Mouse (Mus musculus): Measurements from ENCODE around the gene L3mbtl1.

The L3mbtl1 gene

DNA sequence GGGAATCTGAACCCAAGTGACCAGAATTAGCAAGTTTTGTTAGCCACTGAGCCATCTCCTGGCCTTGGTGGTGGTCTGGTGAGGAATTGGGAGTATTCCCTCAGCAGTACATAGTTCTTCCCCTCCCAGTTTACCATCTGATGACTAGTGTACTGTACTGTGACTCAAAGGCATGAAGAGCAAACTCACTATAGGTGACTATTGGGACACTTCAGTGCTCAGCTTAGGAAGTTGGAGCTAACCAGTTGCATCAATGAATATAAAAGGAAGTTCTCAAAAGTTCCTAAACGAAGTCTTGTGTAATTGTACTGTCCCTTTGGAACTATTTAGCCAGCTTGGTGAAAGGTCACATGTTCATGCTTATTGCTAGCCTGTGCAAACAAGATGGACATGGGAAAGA lies 3.7 kb upstream of the L3mbtl1 start:
- DNase-seq (ENCODE audit: extremely low read depth, low read depth), result no peak

DNA sequence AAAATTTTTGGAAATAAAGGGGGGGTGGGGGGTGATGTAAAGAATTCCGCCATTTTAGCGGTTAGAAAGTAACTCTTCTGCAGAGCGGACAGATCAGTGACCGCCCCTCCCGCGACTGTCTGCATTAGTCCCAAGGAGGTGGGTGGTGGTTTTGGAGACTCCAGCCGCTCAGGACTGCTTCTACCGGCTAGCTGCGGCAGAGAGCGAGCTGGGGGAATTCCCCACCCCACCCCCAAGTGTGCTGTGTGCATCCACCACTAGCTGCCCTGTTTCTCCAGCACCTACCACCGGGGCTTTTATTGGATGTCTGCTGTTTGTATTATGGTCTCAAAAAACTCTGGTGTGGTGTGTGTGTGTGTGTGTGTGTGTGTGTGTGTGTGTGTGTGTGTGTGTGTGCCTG lies 659 bp downstream of the L3mbtl1 start:
- no peak for DNase-seq (ENCODE audit: extremely low read depth, low read depth)

DNA sequence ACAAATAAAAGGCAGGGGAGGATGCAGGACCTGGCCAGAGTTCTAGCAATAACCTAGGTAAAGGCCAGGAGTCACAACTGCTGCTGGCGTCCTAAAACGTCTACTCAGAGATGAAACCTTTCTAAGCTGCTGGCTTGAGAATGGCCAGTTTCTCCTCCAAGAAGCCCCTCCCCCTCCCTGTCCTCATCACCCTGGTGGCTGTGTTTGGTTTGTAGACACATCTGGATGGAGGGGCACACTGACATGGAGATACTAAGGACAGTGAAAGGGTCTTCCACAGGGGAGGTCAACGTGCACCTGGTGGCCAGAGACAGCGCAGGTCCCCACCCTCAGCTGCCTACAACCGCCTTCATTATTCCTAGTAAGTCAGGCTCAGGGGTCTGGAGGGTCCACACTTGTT lies 3.7 kb downstream of the L3mbtl1 start:
- no peak for DNase-seq (ENCODE audit: extremely low read depth, low read depth)

DNA sequence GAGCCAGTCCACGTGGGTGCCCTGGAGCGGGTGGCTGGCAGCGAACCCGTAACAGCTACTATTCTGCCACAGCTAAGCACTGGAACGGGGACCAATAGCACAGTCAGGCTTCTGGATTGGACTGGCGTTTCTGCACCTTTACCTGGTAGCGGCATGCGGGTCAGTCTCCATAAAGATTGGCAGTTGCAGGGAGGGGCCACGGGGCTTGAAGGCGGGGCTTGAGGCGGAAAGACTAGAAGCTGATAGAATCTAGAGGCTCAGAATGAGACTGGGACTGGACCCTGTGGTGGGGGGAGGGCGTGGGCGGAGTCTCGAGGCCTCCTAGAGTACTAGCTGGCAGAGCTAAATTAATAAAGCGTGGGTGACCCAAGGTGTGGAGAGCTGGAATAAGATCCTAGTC lies 4.5 kb downstream of the L3mbtl1 start:
- DNase-seq (ENCODE audit: extremely low read depth, low read depth), result no peak

DNA sequence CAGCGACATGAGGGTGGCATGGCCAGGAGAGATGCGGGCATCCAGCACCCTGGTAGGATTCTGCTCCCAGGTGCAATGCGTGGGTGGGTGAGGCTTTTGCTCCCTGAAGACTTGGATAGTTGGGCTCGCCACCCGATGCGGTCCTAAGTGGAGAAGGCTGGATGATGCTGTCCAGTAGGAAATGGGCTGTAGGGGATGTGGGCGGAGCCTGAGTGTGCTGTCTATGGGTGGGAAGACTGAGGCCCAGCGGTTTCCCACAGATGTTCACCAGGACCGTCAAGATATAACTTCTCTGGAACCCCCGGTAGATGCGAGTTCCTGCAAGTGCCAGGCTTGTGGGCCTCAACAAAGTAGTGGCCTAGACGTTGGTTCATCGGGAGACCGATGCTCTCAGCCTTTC lies 4.9 kb downstream of the L3mbtl1 start:
- no peak for DNase-seq (ENCODE audit: extremely low read depth, low read depth)

DNA sequence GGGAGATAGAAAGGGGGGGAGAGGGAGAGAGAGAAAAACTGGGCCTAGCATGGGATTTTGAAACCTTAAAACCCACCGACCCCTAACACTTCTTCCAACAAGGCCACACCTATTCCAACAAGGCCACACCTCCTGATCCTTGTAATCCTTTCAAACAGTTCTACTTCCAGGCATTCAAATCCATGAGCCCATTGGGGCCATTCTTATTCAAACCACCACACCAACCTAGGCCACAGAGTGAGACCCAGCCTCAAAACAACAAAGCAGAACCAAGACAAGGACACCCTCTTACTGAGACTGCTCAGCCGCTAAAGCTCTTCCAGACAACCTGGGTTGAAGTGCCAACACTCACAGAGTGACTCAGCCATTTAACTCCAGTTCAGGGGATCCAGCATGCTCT lies 7.5 kb downstream of the L3mbtl1 start:
- DNase-seq (ENCODE audit: extremely low read depth, low read depth), result no peak

DNA sequence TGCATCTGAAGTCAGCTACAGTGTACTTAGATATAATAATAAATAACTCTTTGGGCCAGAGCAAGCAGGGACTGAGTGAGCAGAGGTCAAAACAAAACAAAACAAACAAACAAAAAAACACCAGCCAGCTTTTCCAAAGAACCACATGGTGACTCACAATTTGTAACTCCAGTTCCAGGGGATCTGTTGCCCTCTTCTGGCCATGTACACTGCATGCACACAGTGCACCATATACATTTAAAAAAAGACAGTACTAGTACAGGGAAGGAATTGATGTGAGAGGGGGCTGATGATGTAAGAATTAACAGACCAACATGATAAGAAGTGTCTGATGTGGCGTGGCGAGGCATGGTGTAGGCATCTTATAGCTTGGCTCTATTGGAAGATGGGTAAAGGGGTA lies 13.6 kb downstream of the L3mbtl1 start:
- no peak for DNase-seq (ENCODE audit: extremely low read depth, low read depth)

DNA sequence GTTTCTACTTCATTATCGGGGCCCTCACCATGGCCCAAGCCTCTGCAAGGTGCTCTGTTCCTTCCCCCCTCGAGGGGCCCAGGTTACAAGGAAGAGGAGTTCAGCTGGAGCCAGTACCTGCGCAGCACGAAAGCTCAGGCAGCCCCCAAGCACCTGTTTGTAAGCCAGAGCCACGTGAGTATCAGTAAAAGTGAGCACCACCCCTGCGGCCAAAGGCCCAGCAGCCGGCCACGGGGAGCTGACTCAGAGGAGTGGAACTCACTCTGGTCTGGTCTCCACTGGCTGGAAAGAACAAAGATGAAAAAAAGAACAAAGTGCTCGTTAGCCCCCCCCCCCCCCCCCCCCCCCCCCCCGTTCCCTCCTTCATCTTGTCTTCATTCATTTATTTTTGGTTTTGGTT lies 18.0 kb downstream of the L3mbtl1 start:
- no peak for DNase-seq (ENCODE audit: extremely low read depth, low read depth)

DNA sequence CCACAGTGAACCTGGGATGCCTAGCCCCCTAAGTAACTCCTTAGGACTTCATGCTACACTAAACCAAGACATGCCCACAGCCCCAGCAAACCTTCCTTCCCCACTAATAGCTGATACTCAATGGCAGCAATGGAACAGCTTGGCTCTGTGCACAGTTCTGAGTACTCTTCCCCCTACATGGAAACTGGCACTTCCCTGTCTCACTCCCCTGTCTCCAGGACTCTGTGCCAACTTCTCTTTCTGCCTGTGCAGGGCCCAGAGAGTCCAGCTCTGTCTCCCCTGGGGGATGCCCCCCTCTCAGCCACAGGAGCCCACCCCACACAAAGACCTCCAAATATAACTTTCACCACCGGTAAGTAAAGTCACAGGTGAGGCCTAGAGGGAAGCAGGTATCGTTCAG lies 23.5 kb downstream of the L3mbtl1 start:
- no peak for DNase-seq (ENCODE audit: extremely low read depth, low read depth)

DNA sequence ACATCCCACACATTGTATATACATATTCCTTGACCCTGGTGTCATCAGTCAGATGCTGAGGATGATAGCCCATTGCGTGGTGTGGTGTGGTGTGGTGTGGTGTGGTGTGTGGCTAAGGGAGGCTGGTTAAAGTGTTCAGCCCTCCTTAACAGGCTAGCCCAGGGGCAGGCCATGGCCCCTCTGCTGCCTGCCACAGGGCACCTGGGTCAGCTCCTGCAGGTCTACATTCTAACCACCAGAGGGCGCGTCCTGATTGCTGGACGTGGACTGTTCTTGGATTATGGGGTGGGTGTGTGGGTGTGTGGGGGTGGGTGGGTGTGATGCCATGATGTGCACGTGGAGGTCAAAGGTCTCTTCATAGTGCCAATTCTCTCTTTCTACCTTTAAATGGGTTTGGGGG lies 25.1 kb downstream of the L3mbtl1 start:
- DNase-seq (ENCODE audit: extremely low read depth, low read depth), result no peak

DNA sequence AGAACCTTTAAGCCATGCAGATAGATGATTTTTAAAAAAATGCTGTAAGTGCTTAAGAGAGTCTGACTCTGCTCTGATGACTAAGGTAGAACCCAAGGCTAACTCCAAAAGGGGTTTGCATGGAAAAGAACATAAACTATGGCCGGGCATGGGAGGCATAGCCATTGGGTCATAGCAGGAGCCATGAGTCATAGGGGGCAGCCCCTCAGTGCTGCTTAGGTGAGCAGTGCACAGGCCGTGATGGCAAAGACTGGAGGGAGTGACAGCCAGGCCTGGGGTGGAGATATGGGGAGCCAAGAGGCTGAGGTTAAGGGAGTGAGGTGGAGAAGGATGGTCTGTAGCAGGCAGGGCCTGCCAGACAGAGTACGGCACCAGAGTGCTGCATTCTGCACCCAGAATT lies 25.8 kb downstream of the L3mbtl1 start:
- DNase-seq (ENCODE audit: extremely low read depth, low read depth), result no peak

DNA sequence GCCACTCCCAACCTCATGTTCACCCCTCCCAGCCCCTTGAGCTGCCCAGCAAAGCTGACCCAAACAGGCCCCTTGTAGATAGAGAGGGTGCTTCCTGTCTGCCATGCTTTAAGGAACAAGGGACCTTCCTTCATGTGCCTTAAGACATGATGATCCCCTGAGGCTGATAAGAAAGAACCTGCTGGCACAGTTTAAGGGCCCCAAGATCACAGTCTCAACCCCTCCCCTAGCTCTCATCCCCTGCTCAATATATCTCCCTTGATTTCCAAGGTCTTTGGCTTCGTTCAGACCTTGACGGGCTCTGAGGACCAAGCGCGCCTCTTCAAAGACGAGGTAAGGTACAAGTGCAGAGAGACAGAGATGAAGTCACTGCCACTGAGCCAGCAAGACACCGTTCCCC lies 27.6 kb downstream of the L3mbtl1 start:
- no peak for DNase-seq (ENCODE audit: extremely low read depth, low read depth)

DNA sequence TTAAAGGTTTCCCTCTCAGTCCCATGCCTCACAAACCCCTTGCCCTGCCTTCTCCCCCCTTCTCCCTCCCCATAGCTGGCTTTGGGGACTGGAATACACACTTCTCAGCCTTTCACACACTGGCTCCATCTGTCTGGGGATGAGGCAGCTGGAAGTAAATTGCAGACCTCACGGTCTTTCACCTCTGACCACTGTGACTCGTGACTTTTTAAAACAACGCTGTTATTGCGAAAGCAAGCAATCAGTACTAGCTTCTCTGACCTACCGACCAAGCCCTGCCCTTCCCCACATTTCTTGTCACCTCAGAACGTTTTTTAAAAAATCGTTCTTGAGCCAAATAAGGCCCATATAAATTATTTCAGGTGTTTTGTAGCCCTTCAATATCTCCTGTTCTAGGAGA lies 29.5 kb downstream of the L3mbtl1 start:
- DNase-seq (ENCODE audit: extremely low read depth, low read depth), result no peak

DNA sequence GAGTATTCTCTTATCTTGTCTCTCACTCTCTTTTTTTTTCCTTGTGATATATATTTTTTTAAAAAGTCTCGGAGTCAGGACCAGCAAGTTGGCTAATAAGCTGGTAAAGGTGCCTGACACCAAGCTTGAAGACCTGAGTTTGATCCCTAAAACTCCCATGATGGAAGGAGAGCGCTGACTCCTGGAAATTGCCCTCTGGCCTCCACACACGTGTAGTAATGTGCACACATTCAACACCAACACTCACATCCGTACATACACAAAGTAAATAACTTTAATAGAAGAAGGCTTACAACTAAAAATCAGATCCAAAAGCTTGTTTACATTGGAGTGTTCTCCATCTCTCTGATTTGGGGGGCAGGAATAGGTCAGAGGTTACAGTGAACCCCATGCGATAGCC lies 29.9 kb downstream of the L3mbtl1 start:
- no peak for DNase-seq (ENCODE audit: extremely low read depth, low read depth)

DNA sequence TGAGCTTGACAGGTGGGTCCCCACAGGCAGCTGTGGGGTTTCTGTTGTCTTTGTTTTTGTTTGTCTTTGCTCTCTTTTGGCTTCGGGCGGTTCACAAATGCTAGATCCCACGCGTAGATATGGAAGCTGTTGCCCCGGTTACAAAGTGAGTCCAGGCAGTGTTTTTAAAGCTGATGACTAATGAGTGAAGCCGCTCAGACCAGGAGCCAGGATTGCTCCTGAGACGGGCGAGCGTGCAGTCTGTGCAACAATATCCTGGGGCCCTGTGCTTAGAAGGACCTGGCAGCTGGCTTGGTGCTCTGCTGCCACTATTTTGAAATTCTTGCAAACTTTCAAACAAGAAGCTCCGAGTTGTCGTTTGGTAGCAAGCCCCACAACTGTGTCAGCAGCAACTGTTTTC lies 30.4 kb downstream of the L3mbtl1 start:
- DNase-seq (ENCODE audit: extremely low read depth, low read depth), result no peak

DNA sequence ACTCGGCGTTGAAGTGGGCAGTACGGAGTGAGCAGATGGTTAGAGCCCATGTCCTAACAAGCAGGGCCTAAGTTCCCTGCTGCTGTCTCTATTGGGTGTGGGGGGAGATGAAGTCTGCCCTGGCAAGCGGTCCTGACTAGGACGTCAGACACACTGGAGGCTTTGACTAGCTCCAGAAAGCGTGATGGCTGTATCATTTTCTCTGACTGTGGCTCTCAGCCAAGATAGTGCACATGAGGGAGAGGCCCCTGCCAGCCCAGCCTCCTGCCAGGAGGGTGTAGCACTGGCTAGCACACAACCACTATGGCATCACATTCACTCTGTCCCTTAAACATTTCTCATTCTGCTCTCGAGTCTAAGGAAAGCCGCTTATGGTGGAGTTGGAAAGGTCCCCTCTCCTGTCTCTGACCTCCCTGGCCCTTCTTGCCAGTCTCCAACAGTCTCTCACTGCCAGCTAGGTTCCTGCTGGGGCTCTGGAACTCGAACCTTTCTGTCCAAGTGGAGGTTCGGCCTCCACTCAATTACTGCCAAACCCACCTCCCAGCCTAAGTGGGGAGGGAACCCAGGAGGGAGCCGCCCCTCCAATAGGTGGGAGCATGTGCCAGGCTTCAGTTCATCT lies 32.0 kb downstream of the L3mbtl1 start:
- no peak for DNase-seq (ENCODE audit: extremely low read depth, low read depth)

DNA sequence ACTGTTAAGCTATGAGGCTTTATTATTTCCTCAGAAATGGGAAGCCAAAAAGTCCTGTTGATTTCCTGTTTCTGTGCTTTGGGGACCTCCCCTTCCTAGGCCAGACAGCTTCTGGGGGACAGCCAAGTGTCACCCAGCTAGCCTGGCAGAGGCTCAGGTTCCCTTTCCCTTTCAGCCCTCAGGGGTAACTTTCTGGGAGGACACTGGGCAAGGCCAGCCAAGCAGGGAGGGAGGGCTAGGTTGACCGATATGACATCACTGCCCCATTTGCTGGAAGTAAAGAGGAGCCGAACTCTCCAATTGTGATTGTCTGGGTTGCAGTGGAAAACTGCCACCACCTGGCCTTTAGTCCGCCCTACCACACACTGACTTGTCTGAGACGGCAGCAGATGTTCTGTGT lies 32.7 kb downstream of the L3mbtl1 start:
- DNase-seq (ENCODE audit: extremely low read depth, low read depth), result no peak

DNA sequence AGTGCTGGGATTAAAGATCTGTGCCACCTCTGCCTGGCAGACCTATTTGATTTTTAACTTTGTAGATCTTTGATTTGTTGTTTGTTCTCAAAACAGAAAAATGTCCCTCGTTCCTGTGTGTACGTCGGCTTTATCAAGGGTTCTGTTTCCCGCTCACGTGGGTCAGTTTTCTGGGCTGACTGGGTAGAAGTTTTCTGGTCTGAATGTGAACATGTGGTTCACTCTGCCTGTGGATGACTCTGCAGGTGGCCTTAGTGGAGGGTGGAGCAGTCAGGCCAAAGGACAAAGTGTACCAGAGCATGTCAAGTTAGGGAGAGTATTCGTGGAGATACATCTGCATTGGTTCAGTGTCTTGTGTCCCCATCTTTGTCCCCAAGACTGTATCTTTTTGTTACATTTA lies 41.1 kb downstream of the L3mbtl1 start:
- DNase-seq (ENCODE audit: extremely low read depth, low read depth), result no peak

DNA sequence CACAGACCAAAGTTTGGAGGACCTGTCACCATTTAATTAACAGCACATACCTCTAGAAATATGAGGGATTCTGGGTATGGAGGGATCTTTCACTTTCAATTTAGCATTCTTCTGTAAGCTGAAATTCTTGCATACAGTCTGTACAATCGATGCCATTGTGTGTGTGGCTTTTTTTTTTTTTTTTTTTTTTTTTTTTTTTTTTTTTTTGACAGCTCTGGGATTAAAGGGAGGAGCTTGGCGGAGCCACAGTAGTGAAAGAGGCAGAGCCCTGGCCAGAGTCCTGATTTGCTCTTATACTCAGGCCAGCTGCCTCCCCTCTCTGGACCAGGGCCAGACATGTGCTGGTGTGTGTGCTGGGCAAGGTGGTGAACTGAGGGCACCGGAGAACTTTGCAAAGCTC lies 42.7 kb downstream of the L3mbtl1 start:
- no peak for DNase-seq (ENCODE audit: extremely low read depth, low read depth)

DNA sequence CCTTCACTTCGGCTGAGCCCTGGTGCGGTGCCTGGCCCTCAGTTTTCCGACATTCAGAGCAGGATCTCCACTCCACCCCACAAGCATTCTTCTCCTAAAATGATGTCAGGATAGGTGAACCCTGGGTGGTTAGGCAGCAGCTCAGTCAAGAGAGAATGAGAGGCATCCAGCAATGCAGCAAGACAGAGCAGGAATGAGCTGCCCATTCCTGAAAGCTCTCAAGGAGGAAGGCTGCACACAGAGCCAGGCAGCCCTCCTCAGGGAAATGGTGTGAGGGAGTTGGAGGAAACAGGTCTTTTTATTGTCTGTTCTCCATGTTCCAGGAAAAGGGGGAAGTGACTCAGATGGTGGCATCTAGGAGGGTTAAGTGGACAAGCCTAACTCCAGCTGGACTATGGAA lies 43.5 kb downstream of the L3mbtl1 start:
- no peak for DNase-seq (ENCODE audit: extremely low read depth, low read depth)

DNA sequence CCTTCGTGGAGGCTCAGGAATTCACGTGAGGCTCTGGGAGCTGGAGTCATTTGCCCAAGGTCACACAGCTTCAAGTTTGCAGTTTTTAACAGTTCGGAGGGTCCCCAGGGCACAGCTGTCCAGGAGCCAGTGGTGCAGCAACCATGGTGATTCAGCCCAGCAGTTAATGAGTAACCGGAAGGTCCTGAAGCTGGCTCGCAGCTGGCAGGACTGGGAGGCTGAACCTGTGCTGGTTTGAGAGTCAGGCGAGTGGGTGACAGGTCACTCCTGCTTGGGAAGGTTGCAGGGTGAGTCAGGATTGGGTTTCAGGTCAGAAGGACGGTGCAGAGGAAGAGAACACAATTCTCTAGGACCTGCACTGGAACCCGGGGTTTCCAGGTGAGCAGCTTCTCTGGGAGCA lies 43.9 kb downstream of the L3mbtl1 start, which contains the start of gene Sgk2:
Gene Sgk2 (plus strand): TSS at position 113 of the 400 bp plus-strand sequence.
- no peak for DNase-seq (ENCODE audit: extremely low read depth, low read depth)

DNA sequence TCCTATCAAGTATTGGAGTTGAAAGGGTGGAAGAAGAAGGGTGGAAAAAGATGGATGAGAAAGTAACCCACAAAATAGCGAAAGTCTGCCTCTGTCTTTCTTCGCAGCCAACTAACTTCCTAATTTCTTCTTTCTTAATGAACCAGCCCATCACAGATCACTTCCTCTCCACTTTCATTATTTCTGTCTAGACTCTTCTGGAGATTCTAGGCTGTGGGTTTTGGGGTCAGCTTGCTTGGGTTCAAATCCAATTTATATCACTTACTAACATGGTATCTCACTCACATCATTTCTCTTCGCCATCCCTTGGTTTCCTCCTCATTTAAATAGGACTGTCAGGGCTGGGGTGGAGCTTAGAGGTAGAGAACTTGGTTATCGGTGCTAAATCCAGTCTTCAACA lies 45.0 kb downstream of the L3mbtl1 start:
- DNase-seq (ENCODE audit: extremely low read depth, low read depth), result no peak

DNA sequence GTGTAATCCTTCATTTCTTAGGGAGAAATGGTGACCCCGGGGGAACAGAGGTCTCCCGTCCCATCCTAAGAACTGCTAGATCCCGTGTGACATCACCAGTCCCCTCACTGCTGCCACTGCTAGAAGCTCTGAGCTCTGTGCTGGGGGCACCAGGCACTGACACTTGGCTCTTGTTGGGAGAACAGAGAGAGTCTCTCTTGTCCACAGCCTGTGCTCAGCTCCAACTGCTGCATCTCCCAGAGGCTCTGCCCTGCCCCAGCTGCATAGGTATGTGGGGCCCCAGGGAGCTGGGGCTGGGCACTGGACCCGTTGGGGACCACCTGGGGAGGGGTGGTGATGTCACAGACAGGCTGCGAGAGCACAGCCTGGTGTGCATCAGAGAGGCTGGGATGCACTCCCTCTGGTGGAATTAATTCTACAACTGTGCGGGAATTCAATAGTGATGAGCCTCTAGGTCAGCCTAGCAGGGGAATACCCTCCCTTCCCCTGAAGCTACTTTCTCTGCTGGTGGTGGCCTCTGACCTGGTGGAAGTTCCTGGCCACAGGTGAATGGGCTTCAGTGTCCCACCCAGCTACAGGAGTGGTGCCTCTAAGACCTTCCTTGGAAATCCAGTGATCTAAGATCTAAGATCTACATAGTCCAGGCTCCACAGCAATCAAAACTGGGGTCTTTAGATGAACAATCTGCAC lies 48.3 kb downstream of the L3mbtl1 start:
- no peak for DNase-seq (ENCODE audit: extremely low read depth, low read depth)

DNA sequence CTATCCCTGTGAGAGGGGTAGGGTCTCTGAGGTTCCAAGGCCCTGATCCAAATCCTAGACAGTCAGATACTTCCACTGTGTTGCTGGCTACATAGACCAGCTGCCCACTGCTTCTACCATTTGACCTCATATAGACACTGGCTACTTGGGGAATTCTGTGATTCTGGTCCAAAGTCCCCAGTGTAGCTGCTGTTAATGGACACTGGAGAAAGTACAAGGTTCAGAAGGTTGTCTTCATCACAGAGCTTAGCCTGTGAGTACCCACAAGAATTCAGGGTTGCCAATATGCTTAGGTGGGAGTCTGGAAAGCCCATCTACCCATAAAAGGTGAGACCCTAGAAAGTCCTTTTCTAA lies 48.8 kb downstream of the L3mbtl1 start:
- DNase-seq (ENCODE audit: extremely low read depth, low read depth), result no peak
